Mouse (Mus musculus) embryonic fibroblast, embryonic 13.5 days (primary cell): ENCODE data around the gene Slc25a27.

ENCODE experiments used
- CTCF ChIP-seq: IDR thresholded peaks from 2 replicates; pipeline ENCODE4 v1.5.1; 2011; ENCODE audit warnings: mild to moderate bottlenecking, control low read depth, low read length, moderate library complexity, borderline replicate concordance; ENCODE audit not compliant: insufficient read depth
- POLR2A ChIP-seq: IDR thresholded peaks from 2 replicates; pipeline ENCODE4 v1.6.1; 2011; ENCODE audit warnings: low read depth, mild to moderate bottlenecking, control low read depth, low read length, moderate library complexity

GRCm38 (mm10) chr17:43714191-43714590 is 47.2 kb upstream of the Slc25a27 start:
- no peak for TF ChIP-seq POLR2A
- no peak for TF ChIP-seq CTCF
